ENCODE assay signal across 8 mouse cellular contexts in genomic region chr7:19295503-19296185, GRCm38 (mm10). TPM values are rescaled to one million over a fixed set of nuclear protein-coding genes. Genes with fewer than 3 reads are reported as not detected.
DNase-seq lines count a peak whose midpoint lies in the region; ATAC-seq lines count a peak whose summit lies in the region.

No protein-coding gene starts in this region.

- H3K4me3 ChIP-seq in brown adipose tissue, adult 24 weeks (ENCODE audit: insufficient read depth, low read depth, low read length) = peak overlapping the region; percentile 48
- H3K4me3 ChIP-seq in heart, embryonic 14.5 days (ENCODE audit: control insufficient read depth in 1 of 2, insufficient read depth in 1 of 2, low read depth in 1 of 2, low read length in 2 of 2) = peak overlapping the region; percentile 31 to 33
- peak overlapping the region; percentile 44 for H3K4me3 ChIP-seq in liver, embryonic 11.5 days (ENCODE audit: low read depth, low read length)
- H3K4me3 ChIP-seq in stomach, embryonic 14.5 days (ENCODE audit: low read depth, low read length) = peak overlapping the region; percentile 20

- peak; percentile 94 for DNase-seq in CD4-positive, CD25-positive, alpha-beta regulatory T cell, adult 2 months (ENCODE audit: low read depth, low spot score)
- peak; percentile 70 for DNase-seq in fibroblast of lung, adult 2 months (ENCODE audit: low read depth)
- peak; percentile 99 for DNase-seq in kidney, postnatal 10 days
- peak; percentile 92 for DNase-seq in liver, embryonic 11.5 days (ENCODE audit: low spot score)
- peak; percentile 87 to 91 for DNase-seq in natural killer cell, adult 2 months (ENCODE audit: low spot score in 2 of 2)

- peak overlapping the region; percentile 56; the same call in 1 of the 2 replicates for H3K9ac ChIP-seq in heart, embryonic 14.5 days (ENCODE audit: low read length)
- H3K9ac ChIP-seq in liver, embryonic 11.5 days (ENCODE audit: low read depth, low read length) = peak overlapping the region; percentile 50; the same call in 1 of the 2 replicates
- H3K9ac ChIP-seq in stomach, embryonic 14.5 days (replicated peaks; ENCODE audit: low read depth, low read length) = no peak overlapping the region

- no peaks in the 10 kb centered on the region for H3K9me3 ChIP-seq in heart, embryonic 14.5 days (ENCODE audit: control insufficient read depth, low read length)
- H3K9me3 ChIP-seq in liver, embryonic 11.5 days (ENCODE audit: control insufficient read depth, low read length) = no peaks in the 10 kb centered on the region
- no peaks in the 10 kb centered on the region for H3K9me3 ChIP-seq in stomach, embryonic 14.5 days (ENCODE audit: control insufficient read depth, low read depth, low read length)

- no peak overlapping the region for H3K27ac ChIP-seq in brown adipose tissue, adult 24 weeks (replicated peaks; ENCODE audit: low read depth, low read length)
- H3K27ac ChIP-seq in heart, embryonic 14.5 days (replicated peaks in 1 of 2; ENCODE audit: control insufficient read depth in 1 of 2, insufficient read depth in 1 of 2, low read depth in 2 of 2, low read length in 2 of 2) = no peak overlapping the region
- H3K27ac ChIP-seq in liver, embryonic 11.5 days (ENCODE audit: low read depth, low read length) = no peak overlapping the region
- H3K27ac ChIP-seq in stomach, embryonic 14.5 days (ENCODE audit: low read length) = no peak overlapping the region

- peak overlapping the region; percentile 63 for H3K4me2 ChIP-seq in heart, embryonic 14.5 days (ENCODE audit: low read length)
- H3K4me2 ChIP-seq in liver, embryonic 11.5 days = peak overlapping the region; percentile 62
- peak overlapping the region; percentile 53 for H3K4me2 ChIP-seq in stomach, embryonic 14.5 days (replicated peaks; ENCODE audit: low read depth, low read length)

- H3K4me1 ChIP-seq in brown adipose tissue, adult 24 weeks (ENCODE audit: control insufficient read depth, insufficient read depth, insufficient read length, low read length) = no peaks in the 10 kb centered on the region; the same call in 1 of the 2 replicates
- H3K4me1 ChIP-seq in heart, embryonic 14.5 days (ENCODE audit: control insufficient read depth in 2 of 2, insufficient read depth in 2 of 2, low read length in 2 of 2) = peaks cover 6% of the 10 kb centered on the region in 2 experiments; a peak in 3 of 4 replicates
- peaks cover 20% of the 10 kb centered on the region for H3K4me1 ChIP-seq in liver, embryonic 11.5 days (replicated peaks; ENCODE audit: control insufficient read depth, insufficient read depth, low read length)
- H3K4me1 ChIP-seq in stomach, embryonic 14.5 days (ENCODE audit: control insufficient read depth, insufficient read depth, low read length) = peaks cover 5% of the 10 kb centered on the region

- no peaks in the 10 kb centered on the region for H3K27me3 ChIP-seq in heart, embryonic 14.5 days (ENCODE audit: control insufficient read depth, insufficient read depth, low read length)
- H3K27me3 ChIP-seq in liver, embryonic 11.5 days (replicated peaks; ENCODE audit: control insufficient read depth, insufficient read depth, low read length) = no peaks in the 10 kb centered on the region
- H3K27me3 ChIP-seq in stomach, embryonic 14.5 days (ENCODE audit: control insufficient read depth, insufficient read depth, low read length) = no peaks in the 10 kb centered on the region

- no peaks in the 10 kb centered on the region for H3K36me3 ChIP-seq in heart, embryonic 14.5 days (ENCODE audit: control insufficient read depth, insufficient read depth, low read length)
- H3K36me3 ChIP-seq in liver, embryonic 11.5 days (ENCODE audit: control insufficient read depth, insufficient read depth, low read length) = no peaks in the 10 kb centered on the region
- no peaks in the 10 kb centered on the region for H3K36me3 ChIP-seq in stomach, embryonic 14.5 days (ENCODE audit: control insufficient read depth, insufficient read depth, low read length)

- ATAC-seq in heart, embryonic 14.5 days (ENCODE audit: insufficient number of reproducible peaks, insufficient read depth, low FRiP score, low read depth) = peak; percentile 46; the same call in 1 of the 2 replicates
- peak; percentile 40 for ATAC-seq in liver, embryonic 11.5 days (replicated peaks; ENCODE audit: low FRiP score)
- ATAC-seq in stomach, embryonic 14.5 days (ENCODE audit: insufficient number of reproducible peaks, insufficient read depth, low FRiP score, low read depth) = peak; percentile 72

- 13% methylated on average over 21 of the region's 22 CpGs for WGBS in heart, embryonic 14.5 days
- 15% methylated on average over 21 of the region's 22 CpGs for WGBS in liver, embryonic 11.5 days
- 12% methylated on average over 21 of the region's 22 CpGs for WGBS in stomach, embryonic 14.5 days

RNA-seq across cellular contexts. Expression of gene Rtn2, which starts 13.2 kb away (rescaled TPM):
- polyA plus RNA-seq in brown adipose tissue, adult 24 weeks (2012; ENCODE audit: insufficient read depth, insufficient read length, missing spikeins) = 14.9 and 16.6 TPM in 2 replicates
- 39.2 and 43.6 TPM in 2 replicates for polyA plus RNA-seq in heart, embryonic 14.5 days (2014; fragmentation: Nextera tagmentation; extraction: Ambion mirVana)
- 8.2 and 11.1 TPM in 2 replicates for polyA plus RNA-seq in liver, embryonic 11.5 days (2014; fragmentation: Nextera tagmentation; extraction: Ambion mirVana)
- polyA plus RNA-seq in stomach, embryonic 14.5 days (2014; fragmentation: Nextera tagmentation; extraction: Ambion mirVana) = 11.7 and 13.9 TPM in 2 replicates

RNA-seq across cellular contexts. Expression of gene Fosb, which starts 14.2 kb away (rescaled TPM):
- polyA plus RNA-seq in brown adipose tissue, adult 24 weeks (2012; ENCODE audit: insufficient read depth, insufficient read length, missing spikeins) = 2.7 and 48.0 TPM in 2 replicates
- polyA plus RNA-seq in heart, embryonic 14.5 days (2014; fragmentation: Nextera tagmentation; extraction: Ambion mirVana) = 0.22 TPM in 1 of 2 replicates, not detected in the other
- polyA plus RNA-seq in liver, embryonic 11.5 days (2014; fragmentation: Nextera tagmentation; extraction: Ambion mirVana) = 0.07 TPM in 1 of 2 replicates, not detected in the other
- polyA plus RNA-seq in stomach, embryonic 14.5 days (2014; fragmentation: Nextera tagmentation; extraction: Ambion mirVana) = 0.07 TPM in 1 of 2 replicates, not detected in the other

RNA-seq across cellular contexts. Expression of gene Ppm1n, which starts 15.8 kb away (rescaled TPM):
- polyA plus RNA-seq in brown adipose tissue, adult 24 weeks (2012; ENCODE audit: insufficient read depth, insufficient read length, missing spikeins) = not detected in 2 replicates
- 0.20 TPM in 1 of 2 replicates, not detected in the other for polyA plus RNA-seq in heart, embryonic 14.5 days (2014; fragmentation: Nextera tagmentation; extraction: Ambion mirVana)
- not detected in 2 replicates for polyA plus RNA-seq in liver, embryonic 11.5 days (2014; fragmentation: Nextera tagmentation; extraction: Ambion mirVana)
- polyA plus RNA-seq in stomach, embryonic 14.5 days (2014; fragmentation: Nextera tagmentation; extraction: Ambion mirVana) = 0.15 TPM in 1 of 2 replicates, not detected in the other

RNA-seq across cellular contexts. Expression of gene Vasp, which starts 24.0 kb away (rescaled TPM):
- polyA plus RNA-seq in brown adipose tissue, adult 24 weeks (2012; ENCODE audit: insufficient read depth, insufficient read length, missing spikeins) = 13.4 and 19.2 TPM in 2 replicates
- 66.1 and 68.9 TPM in 2 replicates for polyA plus RNA-seq in heart, embryonic 14.5 days (2014; fragmentation: Nextera tagmentation; extraction: Ambion mirVana)
- polyA plus RNA-seq in liver, embryonic 11.5 days (2014; fragmentation: Nextera tagmentation; extraction: Ambion mirVana) = 85.9 and 87.5 TPM in 2 replicates
- polyA plus RNA-seq in stomach, embryonic 14.5 days (2014; fragmentation: Nextera tagmentation; extraction: Ambion mirVana) = 48.1 and 64.9 TPM in 2 replicates

RNA-seq across cellular contexts. Expression of gene Ercc1, which starts 48.9 kb away (rescaled TPM):
- polyA plus RNA-seq in brown adipose tissue, adult 24 weeks (2012; ENCODE audit: insufficient read depth, insufficient read length, missing spikeins) = 32.6 and 38.4 TPM in 2 replicates
- polyA plus RNA-seq in heart, embryonic 14.5 days (2014; fragmentation: Nextera tagmentation; extraction: Ambion mirVana) = 60.0 and 68.7 TPM in 2 replicates
- 46.4 and 46.8 TPM in 2 replicates for polyA plus RNA-seq in liver, embryonic 11.5 days (2014; fragmentation: Nextera tagmentation; extraction: Ambion mirVana)
- 86.0 and 92.8 TPM in 2 replicates for polyA plus RNA-seq in stomach, embryonic 14.5 days (2014; fragmentation: Nextera tagmentation; extraction: Ambion mirVana)
